Mouse (Mus musculus): ENCODE results near the gene Chtop. TPM values are rescaled to one million over a fixed set of nuclear protein-coding genes. Genes with fewer than 3 reads are reported as not detected.

Gene Chtop
- polyA plus RNA-seq, 1 experiment from 2014 or later = 203 TPM

GRCm38 (mm10) chr3:90467618-90468300 lies 41.5 kb downstream of the Chtop start:
- no peak overlapping the region for H3K27ac ChIP-seq
- no peak for ATAC-seq (ENCODE audit: low FRiP score)
- peaks cover 36% of the 10 kb centered on the region for H3K27me3 ChIP-seq
- H3K4me2 ChIP-seq (replicated peaks) = no peak overlapping the region
- no peaks in the 10 kb centered on the region for H3K9me3 ChIP-seq (replicated peaks)
- H3K4me3 ChIP-seq = no peak overlapping the region
- no peak overlapping the region for H3K9ac ChIP-seq
- peaks cover 12% of the 10 kb centered on the region for H3K4me1 ChIP-seq
- H3K36me3 ChIP-seq = no peaks in the 10 kb centered on the region
- 94% methylated on average over 10 of the region's 10 CpGs for WGBS

GRCm38 (mm10) chr3:90466311-90466766 lies 43.0 kb downstream of the Chtop start:
- Histone ChIP-seq H3K27ac (no peak overlapping the region), H3K4me1 (peaks cover 12% of the 10 kb centered on the region), H3K4me3 (peak overlapping the region; percentile 48), H3K9me3 (replicated peaks) (no peaks in the 10 kb centered on the region), H3K4me2 (replicated peaks) (peak overlapping the region; percentile 90), H3K36me3 (no peaks in the 10 kb centered on the region), H3K27me3 (peaks cover 49% of the 10 kb centered on the region), H3K9ac (peak overlapping the region; percentile 51)
- WGBS = under 1% methylated on average over 15 of the region's 15 CpGs
- peak; percentile 55 for ATAC-seq (ENCODE audit: low FRiP score)

DNA sequence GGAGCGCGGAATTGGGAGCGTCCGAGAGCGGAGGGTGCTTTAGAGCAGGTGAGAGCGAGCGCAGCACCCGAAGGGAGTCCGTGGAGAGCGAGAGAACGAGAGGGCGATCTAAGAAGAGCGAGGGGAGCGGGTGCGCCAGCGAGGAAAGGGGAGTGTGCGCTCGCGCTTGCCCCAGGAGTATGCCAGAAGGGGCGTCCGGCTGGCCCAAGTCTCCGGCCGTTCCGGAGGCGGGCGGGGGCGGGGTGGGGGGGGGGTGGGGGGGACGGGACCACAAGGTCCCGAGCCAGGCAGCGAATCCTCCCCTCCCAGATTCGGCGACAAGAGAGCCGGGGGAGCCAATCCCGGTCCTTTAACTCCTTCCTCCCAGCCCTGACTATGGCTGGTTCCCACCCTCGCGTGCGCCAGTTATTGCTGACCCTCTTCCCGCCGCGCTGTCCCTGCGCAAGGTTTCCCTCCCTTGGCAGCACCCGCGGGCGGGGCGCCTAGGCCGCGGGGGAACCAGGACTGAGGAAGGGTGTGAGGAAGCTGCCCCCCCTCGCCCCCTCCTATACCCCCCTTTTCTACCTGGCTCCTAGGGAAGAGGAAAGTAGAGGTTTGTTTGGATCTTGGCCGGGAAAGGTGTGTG lies 43.5 kb downstream of the Chtop start, which contains the start of gene Npr1:
TSS of gene Npr1 (minus strand) at position 181 of the 625 bp plus-strand sequence.
- ATAC-seq (ENCODE audit: low FRiP score) = peak; percentile 71
- WGBS = under 1% methylated on average over 35 of the region's 49 CpGs
- H3K27me3 ChIP-seq = peaks cover 54% of the 10 kb centered on the region

DNA sequence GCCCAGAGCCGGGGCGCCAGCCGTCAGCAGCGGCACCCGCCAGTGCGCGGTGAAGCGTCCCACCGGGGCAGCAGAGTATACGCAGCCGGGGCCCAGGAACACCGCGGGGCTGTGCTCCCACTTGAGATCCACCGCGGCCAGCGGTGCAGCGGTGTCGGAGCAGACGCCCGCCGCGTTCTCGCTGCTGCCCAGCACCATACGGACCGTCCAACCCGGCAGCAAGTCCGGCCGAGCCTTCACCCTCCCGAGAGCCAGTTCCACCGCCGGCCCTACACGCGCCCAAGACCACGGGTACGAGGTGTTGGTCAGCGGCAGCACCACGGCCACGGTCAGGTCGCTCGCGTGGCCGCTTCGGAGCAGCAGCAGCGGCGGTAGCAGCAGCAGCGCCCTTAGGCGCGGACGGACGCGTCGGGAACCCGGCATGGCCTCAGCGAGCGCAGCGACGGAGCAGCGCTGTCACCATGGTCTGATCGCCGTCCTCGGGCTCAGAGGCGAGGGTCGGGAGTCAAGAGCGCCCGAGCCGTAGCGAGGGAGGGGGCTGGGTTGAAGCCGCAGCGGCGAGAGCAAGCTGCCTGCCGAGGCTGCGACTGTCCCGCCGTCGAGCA lies 44.1 kb downstream of the Chtop start:
- 2% methylated on average over 74 of the region's 75 CpGs for WGBS
- H3K36me3 ChIP-seq = no peaks in the 10 kb centered on the region
- peak overlapping the region; percentile 90 for H3K4me2 ChIP-seq (replicated peaks)
- H3K9me3 ChIP-seq (replicated peaks) = no peaks in the 10 kb centered on the region
- peak overlapping the region; percentile 51 for H3K9ac ChIP-seq
- ATAC-seq (ENCODE audit: low FRiP score) = peak; percentile 50
- H3K27ac ChIP-seq = no peak overlapping the region
- H3K4me1 ChIP-seq = peaks cover 12% of the 10 kb centered on the region
- peaks cover 56% of the 10 kb centered on the region for H3K27me3 ChIP-seq
- peak overlapping the region; percentile 48 for H3K4me3 ChIP-seq

More for the DNA sequence above, 43.5 kb downstream of the Chtop start, which contains the start of gene Npr1:
- H3K4me2 ChIP-seq (replicated peaks) = peak within 1 kb of the TSS; percentile 90
- peaks cover 12% of the 10 kb centered on the region for H3K4me1 ChIP-seq
- no peak within 1 kb of the TSS for H3K27ac ChIP-seq
- H3K4me3 ChIP-seq = peak within 1 kb of the TSS; percentile 48
- no peaks in the 10 kb centered on the region for H3K9me3 ChIP-seq (replicated peaks)
- no peaks in the 10 kb centered on the region for H3K36me3 ChIP-seq
- H3K9ac ChIP-seq = peak within 1 kb of the TSS; percentile 51

DNA sequence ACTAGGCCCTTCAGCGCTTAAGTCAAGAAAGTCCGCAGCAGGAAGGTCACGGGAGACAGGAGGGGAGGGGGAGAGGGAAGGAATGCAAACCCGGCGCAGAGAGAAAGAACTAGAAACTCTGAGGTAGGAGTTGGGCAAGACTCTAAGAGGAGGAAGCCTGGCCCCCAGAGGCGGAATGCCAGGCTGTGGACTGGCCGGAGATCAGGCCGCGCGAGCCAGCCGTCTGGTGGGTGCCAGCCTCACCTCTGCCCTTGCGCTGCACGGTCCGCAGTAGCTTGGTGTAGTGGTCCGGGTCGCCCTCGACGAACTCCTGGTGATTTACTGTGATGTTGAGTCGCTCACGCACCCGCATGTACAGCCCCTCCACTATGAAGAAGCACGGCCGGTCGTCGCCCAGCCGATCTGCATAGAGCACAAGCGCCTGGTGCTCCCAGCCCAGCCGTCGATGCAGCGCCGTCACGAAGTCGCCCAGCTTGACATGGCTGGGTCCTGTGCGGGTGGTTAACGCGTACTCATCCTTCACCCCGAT lies 44.7 kb downstream of the Chtop start:
- Histone ChIP-seq H3K4me1 (peaks cover 12% of the 10 kb centered on the region), H3K9me3 (replicated peaks) (no peaks in the 10 kb centered on the region), H3K27me3 (peaks cover 56% of the 10 kb centered on the region), H3K4me3 (peak overlapping the region; percentile 48), H3K4me2 (replicated peaks) (peak overlapping the region; percentile 90), H3K27ac (no peak overlapping the region), H3K36me3 (no peaks in the 10 kb centered on the region), H3K9ac (no peak overlapping the region)
- ATAC-seq (ENCODE audit: low FRiP score) = no peak; the same call in 1 of the 2 replicates
- 9% methylated on average over 37 of the region's 37 CpGs for WGBS

DNA sequence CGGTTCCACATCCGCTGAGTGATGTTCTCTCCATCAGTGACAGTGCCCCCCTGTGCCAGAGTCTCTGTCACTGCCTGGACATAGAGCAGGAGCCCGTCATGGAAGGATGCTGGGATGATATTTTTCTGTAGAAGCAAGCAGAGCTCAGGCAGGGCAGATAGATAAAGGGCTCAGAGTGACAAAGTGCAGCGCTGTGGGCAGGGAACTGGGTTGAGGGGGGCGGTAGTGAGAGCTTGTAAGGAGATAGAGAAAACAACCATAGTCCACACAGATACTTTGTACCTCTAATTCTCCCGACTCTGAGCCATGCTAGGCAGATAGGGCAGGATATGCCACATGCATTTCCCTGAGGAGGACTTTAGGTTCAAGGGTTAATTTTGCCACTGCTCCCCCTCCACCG lies 46.7 kb downstream of the Chtop start:
- no peak overlapping the region for H3K4me3 ChIP-seq
- ATAC-seq (ENCODE audit: low FRiP score) = no peak
- no peaks in the 10 kb centered on the region for H3K9me3 ChIP-seq (replicated peaks)
- no peak overlapping the region for H3K4me2 ChIP-seq (replicated peaks)
- WGBS = 30% methylated on average over 7 of the region's 7 CpGs
- H3K27ac ChIP-seq = no peak overlapping the region
- peaks cover 12% of the 10 kb centered on the region for H3K4me1 ChIP-seq
- no peak overlapping the region for H3K9ac ChIP-seq
- peaks cover 56% of the 10 kb centered on the region for H3K27me3 ChIP-seq
- H3K36me3 ChIP-seq = no peaks in the 10 kb centered on the region

- H3K4me2 ChIP-seq (replicated peaks) = no peak overlapping the region
- no peak overlapping the region for H3K27ac ChIP-seq
- peaks cover 56% of the 10 kb centered on the region for H3K27me3 ChIP-seq
- no peaks in the 10 kb centered on the region for H3K9me3 ChIP-seq (replicated peaks)
- no peak overlapping the region for H3K4me3 ChIP-seq
- H3K4me1 ChIP-seq = peaks cover 12% of the 10 kb centered on the region
- no peak for ATAC-seq (ENCODE audit: low FRiP score)
- H3K9ac ChIP-seq = no peak overlapping the region
- H3K36me3 ChIP-seq = no peaks in the 10 kb centered on the region
- 90% methylated on average over 3 of the region's 3 CpGs for WGBS
Observed at GRCm38 (mm10) chr3:90461935-90462334, 47.4 kb downstream of the Chtop start.

DNA sequence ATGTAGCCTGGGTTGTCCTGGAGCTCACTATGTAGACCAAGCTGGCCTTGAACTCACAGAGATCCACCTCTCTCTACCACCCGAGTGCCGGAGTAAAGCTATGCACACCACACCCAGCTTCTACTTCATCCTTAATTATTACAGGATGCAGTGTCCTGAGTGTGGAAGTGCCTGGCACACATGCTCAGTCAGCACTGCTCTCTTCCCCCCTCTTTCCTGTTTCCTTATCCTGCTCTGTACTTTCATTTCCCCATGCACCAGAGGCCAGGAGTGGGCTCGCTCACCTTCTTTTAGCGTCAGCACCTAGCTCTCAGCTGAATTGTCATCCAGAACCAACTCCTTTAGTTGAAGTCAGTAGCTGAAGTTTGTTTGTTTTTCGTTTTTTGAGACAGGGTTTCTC lies 49.0 kb downstream of the Chtop start:
- Histone ChIP-seq H3K27me3 (peaks cover 46% of the 10 kb centered on the region), H3K9me3 (replicated peaks) (no peaks in the 10 kb centered on the region), H3K4me1 (peaks cover 2% of the 10 kb centered on the region; the same call in 1 of the 2 replicates), H3K4me3 (no peak overlapping the region), H3K4me2 (replicated peaks) (no peak overlapping the region), H3K27ac (no peak overlapping the region), H3K36me3 (no peaks in the 10 kb centered on the region), H3K9ac (no peak overlapping the region)
- WGBS = 79% methylated on average over 5 of the region's 5 CpGs
- ATAC-seq (ENCODE audit: low FRiP score) = no peak

DNA sequence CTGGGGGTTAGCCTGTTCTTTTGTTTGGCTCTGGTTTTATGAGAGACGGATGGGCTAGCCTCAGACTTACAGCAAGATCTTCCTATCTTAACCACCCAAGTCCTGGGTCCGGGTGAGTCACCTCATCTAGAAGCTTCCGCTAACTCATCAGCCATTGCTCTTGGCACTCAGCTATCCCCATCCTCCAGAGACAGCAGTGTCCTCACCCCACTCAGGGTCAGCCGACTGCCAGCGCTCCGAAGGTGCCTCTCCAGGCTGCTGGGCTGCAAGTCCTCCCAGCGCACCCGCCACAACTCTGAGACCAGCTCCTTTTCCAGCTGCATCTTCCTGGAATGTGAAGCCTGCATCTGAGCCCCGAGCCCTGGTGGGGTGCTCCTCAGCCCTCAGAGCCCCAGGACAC lies 49.6 kb downstream of the Chtop start:
- Histone ChIP-seq H3K9ac (no peak overlapping the region), H3K4me3 (no peak overlapping the region), H3K4me1 (no peaks in the 10 kb centered on the region), H3K4me2 (replicated peaks) (no peak overlapping the region), H3K27me3 (peaks cover 40% of the 10 kb centered on the region), H3K9me3 (replicated peaks) (no peaks in the 10 kb centered on the region), H3K36me3 (no peaks in the 10 kb centered on the region), H3K27ac (no peak overlapping the region)
- ATAC-seq (ENCODE audit: low FRiP score) = no peak
- 79% methylated on average over 9 of the region's 9 CpGs for WGBS

DNA sequence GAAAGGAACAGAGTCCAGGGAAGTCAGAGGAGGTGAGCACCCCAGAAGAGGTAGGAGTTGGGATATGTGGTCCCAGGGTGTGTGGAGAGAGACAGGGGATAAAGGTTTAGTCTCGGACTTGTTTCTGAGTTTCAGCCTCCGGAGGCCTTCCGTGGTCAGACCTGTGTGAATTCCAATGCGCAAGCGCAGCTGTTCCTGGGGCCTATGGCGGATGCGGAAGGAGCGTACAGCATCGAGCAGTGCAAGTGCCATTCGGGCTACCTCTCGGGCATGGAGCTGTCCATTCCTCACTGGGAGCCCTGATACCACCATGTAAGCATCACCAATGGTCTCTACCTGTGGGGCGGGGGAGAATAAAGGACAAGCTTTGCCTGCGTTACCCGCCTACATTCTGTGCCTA lies 54.4 kb downstream of the Chtop start:
- no peak overlapping the region for H3K9ac ChIP-seq
- ATAC-seq (ENCODE audit: low FRiP score) = no peak
- 87% methylated on average over 13 of the region's 14 CpGs for WGBS

GRCm38 (mm10) chr3:90451396-90452095 lies 57.8 kb downstream of the Chtop start:
- no peak for ATAC-seq (ENCODE audit: low FRiP score)

More for the DNA sequence above, 54.4 kb downstream of the Chtop start:
- no peak overlapping the region for H3K4me2 ChIP-seq (replicated peaks)
- no peaks in the 10 kb centered on the region for H3K9me3 ChIP-seq (replicated peaks)
- H3K27ac ChIP-seq = no peak overlapping the region
- no peaks in the 10 kb centered on the region for H3K4me1 ChIP-seq
- no peaks in the 10 kb centered on the region; the same call in 1 of the 2 replicates for H3K27me3 ChIP-seq
- no peaks in the 10 kb centered on the region for H3K36me3 ChIP-seq
- H3K4me3 ChIP-seq = no peak overlapping the region

More at GRCm38 (mm10) chr3:90451396-90452095, 57.8 kb downstream of the Chtop start:
- WGBS = 53% methylated on average over 10 of the region's 10 CpGs
- H3K27me3 ChIP-seq = no peaks in the 10 kb centered on the region; the same call in 1 of the 2 replicates
- H3K4me2 ChIP-seq (replicated peaks) = no peak overlapping the region
- peaks cover 6% of the 10 kb centered on the region for H3K4me1 ChIP-seq
- H3K9ac ChIP-seq = no peak overlapping the region
- H3K36me3 ChIP-seq = no peaks in the 10 kb centered on the region
- no peak overlapping the region for H3K27ac ChIP-seq
- H3K4me3 ChIP-seq = no peak overlapping the region
- H3K9me3 ChIP-seq (replicated peaks) = no peaks in the 10 kb centered on the region
